Mouse (Mus musculus): ENCODE results near the gene Ms4a8a.
"Not testable (repeated sequence)": the region's sequence is repeated elsewhere in the genome, so short reads cannot be mapped to it uniquely, and the experiment has no call there.

Ms4a8a gene

GRCm38 (mm10) chr19:11080934-11081333 is at the start of gene Ms4a8a:
Ms4a8a (minus strand) TSS chr19:11081102.
- in situ Hi-C loops (cut with MboI, MseI), result no loop called here

GRCm38 (mm10) chr19:11129702-11130101 is 48.8 kb upstream of the Ms4a8a start:
- in situ Hi-C loops (cut with MboI, MseI), result loop anchor here (10.0 kb wide), 1 partner anchor 85 kb away; no protein-coding TSS in a partner anchor

- in situ Hi-C loops (cut with MboI, MseI), result loop anchor here (10.0 kb wide), 1 partner anchor 76 kb away; no protein-coding TSS in a partner anchor
Observed at GRCm38 (mm10) chr19:11121016-11121420, 40.1 kb upstream of the Ms4a8a start.

GRCm38 (mm10) chr19:11119338-11119737 is 38.4 kb upstream of the Ms4a8a start:
- in situ Hi-C loops (cut with MboI, MseI), result no loop called here

GRCm38 (mm10) chr19:11107746-11108145 is 26.8 kb upstream of the Ms4a8a start:
- in situ Hi-C loops (cut with MboI, MseI), result no loop called here

- in situ Hi-C loops (cut with MboI, MseI), result no loop called here
Observed at GRCm38 (mm10) chr19:11101880-11102279, 21.0 kb upstream of the Ms4a8a start.

- in situ Hi-C loops (cut with MboI, MseI), result no loop called here
Observed at GRCm38 (mm10) chr19:11098401-11098800, 17.5 kb upstream of the Ms4a8a start.

GRCm38 (mm10) chr19:11092131-11092530 is 11.2 kb upstream of the Ms4a8a start:
- in situ Hi-C loops (cut with MboI, MseI), result not testable (repeated sequence)

- in situ Hi-C loops (cut with MboI, MseI), result no loop called here
Observed at GRCm38 (mm10) chr19:11070364-11070763, 10.5 kb downstream of the Ms4a8a start.

- in situ Hi-C loops (cut with MboI, MseI), result no loop called here
Observed at GRCm38 (mm10) chr19:11065202-11065875, 15.6 kb downstream of the Ms4a8a start.

- in situ Hi-C loops (cut with MboI, MseI), result no loop called here
Observed at GRCm38 (mm10) chr19:11060900-11061299, 20.0 kb downstream of the Ms4a8a start.

- in situ Hi-C loops (cut with MboI, MseI), result no loop called here
Observed at GRCm38 (mm10) chr19:11059967-11060366, 20.9 kb downstream of the Ms4a8a start.

- in situ Hi-C loops (cut with MboI, MseI), result not testable (repeated sequence)
Observed at GRCm38 (mm10) chr19:11055700-11056099, 25.2 kb downstream of the Ms4a8a start.

GRCm38 (mm10) chr19:11053277-11053676 is 27.6 kb downstream of the Ms4a8a start:
- in situ Hi-C loops (cut with MboI, MseI), result no loop called here

- in situ Hi-C loops (cut with MboI, MseI), result no loop called here
Observed at GRCm38 (mm10) chr19:11052877-11053276, 28.0 kb downstream of the Ms4a8a start.

- in situ Hi-C loops (cut with MboI, MseI), result no loop called here
Observed at GRCm38 (mm10) chr19:11050286-11050685, 30.6 kb downstream of the Ms4a8a start.

- in situ Hi-C loops (cut with MboI, MseI), result loop anchor here (10.0 kb wide), 1 partner anchor 75 kb away; no protein-coding TSS in a partner anchor
Observed at GRCm38 (mm10) chr19:11049426-11049825, 31.5 kb downstream of the Ms4a8a start.

GRCm38 (mm10) chr19:11048503-11048902 is 32.4 kb downstream of the Ms4a8a start:
- in situ Hi-C loops (cut with MboI, MseI), result loop anchor here (10.0 kb wide), 1 partner anchor 76 kb away; no protein-coding TSS in a partner anchor

GRCm38 (mm10) chr19:11048009-11048408 is 32.9 kb downstream of the Ms4a8a start:
- in situ Hi-C loops (cut with MboI, MseI), result loop anchor here (10.0 kb wide), 1 partner anchor 77 kb away; no protein-coding TSS in a partner anchor

GRCm38 (mm10) chr19:11044996-11045711 is 35.7 kb downstream of the Ms4a8a start:
- in situ Hi-C loops (cut with MboI, MseI), result loop anchor here (10.0 kb wide), 1 partner anchor 80 kb away; no protein-coding TSS in a partner anchor

GRCm38 (mm10) chr19:11044671-11044995 is 36.3 kb downstream of the Ms4a8a start:
- in situ Hi-C loops (cut with MboI, MseI), result loop anchor here (10.0 kb wide), 1 partner anchor 80 kb away; no protein-coding TSS in a partner anchor

GRCm38 (mm10) chr19:11037570-11037969 is 43.3 kb downstream of the Ms4a8a start:
- in situ Hi-C loops (cut with MboI, MseI), result no loop called here

GRCm38 (mm10) chr19:11022382-11022781 is 58.5 kb downstream of the Ms4a8a start:
- in situ Hi-C loops (cut with MboI, MseI), result no loop called here

Data from regulatory T cell (primary cell).